Mouse (Mus musculus) forebrain, embryonic 14.5 days (tissue): ENCODE data around the gene Grap2. TPM values are rescaled to one million over a fixed set of nuclear protein-coding genes. Genes with fewer than 3 reads are reported as not detected.

Source experiments
- ATAC-seq: fragments of 200-750 bp; cut with Nextera tagmentation; 2 replicates; pipeline ENCODE4 v1.8.0; 2017; ENCODE audit warnings: mild to moderate bottlenecking, moderate library complexity
- DNase-seq: peaks from one replicate; pipeline ENCODE4 v3.0.0-alpha.2; 2015; ENCODE audit warnings: low spot score
- H3K27ac ChIP-seq: fragments of 300-500 bp; sonication (generic); 2 replicates; pipeline ENCODE4 v1.5.1; 2014; ENCODE audit warnings: low read depth, mild to moderate bottlenecking, control low read depth, low read length, moderate library complexity
- H3K27me3 ChIP-seq: fragments of 300-500 bp; sonication (generic); replicated peaks from 2 replicates; pipeline ENCODE4 v1.6.1; 2014; ENCODE audit warnings: low read length, control low read depth, mixed read lengths; ENCODE audit not compliant: control insufficient read depth, insufficient read depth
- H3K36me3 ChIP-seq: fragments of 300-500 bp; sonication (generic); 2 replicates; pipeline ENCODE4 v1.6.1; 2014; ENCODE audit warnings: low read length, control low read depth; ENCODE audit not compliant: control insufficient read depth, insufficient read depth
- H3K4me1 ChIP-seq: fragments of 300-500 bp; sonication (generic); 2 replicates; pipeline ENCODE4 v1.6.1; 2014; ENCODE audit warnings: antibody characterized with exemption, low read length, control low read depth; ENCODE audit not compliant: control insufficient read depth, insufficient read depth
- H3K4me2 ChIP-seq: fragments of 300-500 bp; sonication (generic); 2 replicates; pipeline ENCODE4 v1.6.1; 2014; ENCODE audit warnings: mild to moderate bottlenecking, control low read depth, low read length
- H3K4me3 ChIP-seq: fragments of 300-500 bp; sonication (generic); 2 replicates; pipeline ENCODE4 v1.5.1; 2014; ENCODE audit warnings: low read depth, low read length, control low read depth
- H3K9ac ChIP-seq: fragments of 300-500 bp; sonication (generic); 2 replicates; pipeline ENCODE4 v1.6.1; 2014; ENCODE audit warnings: mild to moderate bottlenecking, low read length, control low read depth, moderate library complexity
- H3K9me3 ChIP-seq: fragments of 300-500 bp; sonication (generic); replicated peaks from 2 replicates; pipeline ENCODE4 v1.6.1; 2016; ENCODE audit warnings: low read length, control low read depth, mixed read lengths; ENCODE audit not compliant: control insufficient read depth
- WGBS: fragments of 180-500 bp; shearing (Covaris S2); extraction: QIAGEN DNeasy Blood & Tissue Kit; methylation state at CpG from one replicate; pipeline ENCODE4 v1.1.7; 2014; 5-methylcytosine and 5-hydroxymethylcytosine counted together
- microRNA-seq: library from miRNA; unstranded; fragments of <30 nt; microRNA quantifications from one replicate; pipeline ENCODE4, GENCODE M21; 2016
- polyA plus RNA-seq: library from polyadenylated mRNA; unstranded; fragments of >200 nt; fragmentation: Nextera tagmentation; extraction: Ambion mirVana; gene quantifications from 2 replicates; pipeline ENCODE4 v1.2.1, GENCODE M21; 2014

Gene Grap2
- polyA plus RNA-seq, 1 experiment from 2014 or later: 0.24 TPM

DNA sequence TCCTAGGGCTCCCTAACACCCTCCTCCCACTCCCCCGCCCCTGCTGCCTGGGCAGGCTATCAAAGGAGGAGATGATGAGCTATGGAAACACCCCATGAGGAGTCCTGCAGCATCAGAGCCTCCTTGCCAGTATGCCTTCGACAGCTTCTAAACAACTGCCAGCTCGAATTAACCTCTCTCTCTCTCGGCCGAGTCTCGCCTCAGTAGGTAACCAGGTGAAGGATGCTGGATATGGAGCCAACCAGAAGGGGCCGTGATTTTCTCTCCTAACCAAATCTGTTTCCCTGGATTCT, 113.2 kb downstream of the Grap2 start:
- DNase-seq (peak; percentile 57), ATAC-seq (no peak)
- no peaks in the 10 kb centered on the region for H3K36me3 ChIP-seq
- peaks cover 17% of the 10 kb centered on the region for H3K4me1 ChIP-seq
- no peak overlapping the region for H3K4me3 ChIP-seq
- no peaks in the 10 kb centered on the region for H3K27me3 ChIP-seq
- H3K27ac ChIP-seq: no peak overlapping the region
- H3K9ac ChIP-seq: no peak overlapping the region
- 39% methylated on average over 7 of the region's 7 CpGs for WGBS
- no peaks in the 10 kb centered on the region for H3K9me3 ChIP-seq
- H3K4me2 ChIP-seq: no peak overlapping the region

DNA sequence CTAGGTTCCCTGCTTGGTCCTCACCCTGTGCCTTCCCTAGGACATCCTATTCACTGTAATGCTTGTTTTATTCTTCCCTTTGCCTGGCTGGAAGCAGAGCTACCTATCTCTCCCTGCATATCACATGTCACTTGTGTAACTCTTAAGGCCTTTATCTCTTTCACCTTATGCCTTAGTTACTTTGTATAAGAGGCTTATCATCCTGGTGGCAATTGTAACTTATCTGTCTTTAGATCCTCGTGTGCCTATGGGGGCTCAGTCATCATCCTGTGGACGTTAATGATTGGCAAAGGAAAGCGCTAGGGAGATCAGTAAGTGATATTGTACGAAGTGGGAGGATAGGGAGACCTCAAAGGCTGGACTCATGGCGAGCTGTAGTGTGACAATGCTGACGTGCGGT, 116.1 kb downstream of the Grap2 start:
- no peak overlapping the region for H3K4me2 ChIP-seq
- no peak overlapping the region for H3K27ac ChIP-seq
- no peak overlapping the region for H3K4me3 ChIP-seq
- no peak overlapping the region for H3K9ac ChIP-seq
- WGBS: 75% methylated on average over 7 of the region's 7 CpGs
- ATAC-seq (no peak), DNase-seq (no peak)
- H3K4me1 ChIP-seq: peaks cover 8% of the 10 kb centered on the region
- no peaks in the 10 kb centered on the region for H3K27me3 ChIP-seq
- H3K9me3 ChIP-seq: no peaks in the 10 kb centered on the region
- no peaks in the 10 kb centered on the region for H3K36me3 ChIP-seq

DNA sequence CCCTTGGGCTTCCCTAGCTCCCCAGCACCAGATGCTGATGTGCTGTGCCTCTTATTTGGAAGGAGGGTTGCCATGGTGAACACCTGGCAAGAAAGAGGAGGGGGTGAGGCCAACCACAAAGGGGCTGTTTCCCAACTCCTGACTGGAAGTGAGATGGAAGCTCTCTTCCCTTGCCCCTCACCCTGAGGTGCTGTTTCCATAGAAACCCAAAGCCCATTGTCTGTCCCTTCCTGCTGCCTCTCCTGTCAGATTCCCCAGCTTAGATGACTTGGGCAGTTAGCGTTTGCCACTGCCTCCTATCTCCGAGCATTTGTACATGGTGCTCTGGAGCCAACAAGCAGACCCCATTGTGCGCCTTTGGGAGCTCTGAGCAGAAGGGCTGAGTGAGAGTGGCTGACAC, 121.1 kb downstream of the Grap2 start:
- Histone ChIP-seq H3K9me3 (no peaks in the 10 kb centered on the region), H3K9ac (no peak overlapping the region), H3K27ac (no peak overlapping the region), H3K4me3 (no peak overlapping the region), H3K36me3 (no peaks in the 10 kb centered on the region), H3K4me2 (no peak overlapping the region), H3K4me1 (no peaks in the 10 kb centered on the region), H3K27me3 (no peaks in the 10 kb centered on the region)
- WGBS: 24% methylated on average over 3 of the region's 3 CpGs
- DNase-seq (no peak), ATAC-seq (no peak)

DNA sequence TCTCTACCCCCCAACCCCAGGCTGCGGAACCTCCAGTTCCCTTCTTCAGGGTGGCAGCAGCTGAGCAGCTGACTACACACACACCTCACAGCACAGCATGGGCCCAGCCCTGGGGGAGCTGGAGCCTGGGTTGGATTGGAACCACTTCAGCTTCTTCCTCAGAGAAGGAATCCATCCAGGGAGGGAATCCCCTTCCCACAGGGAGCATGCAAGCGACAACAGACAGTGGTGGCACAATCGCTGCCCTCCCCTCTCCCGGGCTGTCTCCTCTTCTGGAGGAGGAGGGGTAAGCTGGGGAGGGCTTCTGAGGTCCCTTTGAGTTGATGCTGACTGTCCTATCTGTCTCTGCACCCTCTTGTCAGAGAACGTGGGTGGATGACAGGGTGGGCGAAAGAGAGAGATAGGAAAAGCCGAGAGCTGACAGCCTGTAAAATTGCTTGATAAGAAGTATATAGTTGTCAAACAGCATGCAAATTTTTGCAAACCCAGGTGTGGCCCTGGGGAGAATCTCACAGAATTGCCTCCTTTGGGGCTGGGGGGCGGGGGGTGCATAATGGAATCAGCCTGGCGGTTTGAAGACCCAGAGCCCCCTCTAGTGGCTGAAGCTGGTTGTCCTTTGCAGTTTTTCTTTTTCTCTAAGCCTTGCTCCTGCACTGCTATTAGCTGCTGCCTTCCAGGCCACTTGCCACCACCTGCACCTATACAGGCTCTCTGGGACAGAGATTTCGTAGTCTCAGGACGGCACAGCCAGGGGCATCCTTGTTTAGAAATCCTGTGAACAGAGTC, 121.9 kb downstream of the Grap2 start:
- Histone ChIP-seq H3K36me3 (no peaks in the 10 kb centered on the region), H3K4me2 (no peak overlapping the region; the same call in 1 of the 2 replicates), H3K4me3 (no peak overlapping the region), H3K27me3 (no peaks in the 10 kb centered on the region), H3K4me1 (no peaks in the 10 kb centered on the region), H3K9me3 (no peaks in the 10 kb centered on the region), H3K9ac (0 out of 2 replicates have a peak overlapping the region, but pooled peaks have one; percentile 13), H3K27ac (no peak overlapping the region)
- peak; percentile 79 for DNase-seq
- ATAC-seq: peak; percentile 72
- WGBS: 26% methylated on average over 11 of the region's 11 CpGs

DNA sequence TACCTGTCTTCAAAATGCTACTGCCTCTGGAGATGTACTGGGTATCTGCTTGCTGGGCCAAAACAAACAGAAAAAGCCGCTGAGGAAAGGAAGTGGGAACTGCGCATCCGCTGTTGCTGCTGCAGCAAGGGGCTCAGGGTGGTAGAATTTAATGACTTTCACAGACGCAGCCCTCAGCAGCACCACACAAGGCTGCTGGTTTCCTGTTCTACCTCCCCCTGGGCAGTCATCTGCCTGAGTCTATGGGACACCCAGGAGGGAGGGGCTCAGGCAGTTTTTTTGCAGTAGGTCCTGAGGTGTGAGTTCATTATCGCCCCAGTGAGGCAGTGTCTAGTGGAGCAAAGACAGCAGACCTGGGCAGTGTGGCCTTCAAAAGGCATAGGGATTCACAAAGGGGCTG, 125.2 kb downstream of the Grap2 start:
- no peak for ATAC-seq
- Histone ChIP-seq H3K9me3 (no peaks in the 10 kb centered on the region), H3K27ac (no peak overlapping the region), H3K27me3 (no peaks in the 10 kb centered on the region), H3K9ac (no peak overlapping the region), H3K4me3 (no peak overlapping the region), H3K4me2 (no peak overlapping the region), H3K36me3 (no peaks in the 10 kb centered on the region), H3K4me1 (no peaks in the 10 kb centered on the region)
- 68% methylated on average over 5 of the region's 5 CpGs for WGBS
- DNase-seq: no peak

DNA sequence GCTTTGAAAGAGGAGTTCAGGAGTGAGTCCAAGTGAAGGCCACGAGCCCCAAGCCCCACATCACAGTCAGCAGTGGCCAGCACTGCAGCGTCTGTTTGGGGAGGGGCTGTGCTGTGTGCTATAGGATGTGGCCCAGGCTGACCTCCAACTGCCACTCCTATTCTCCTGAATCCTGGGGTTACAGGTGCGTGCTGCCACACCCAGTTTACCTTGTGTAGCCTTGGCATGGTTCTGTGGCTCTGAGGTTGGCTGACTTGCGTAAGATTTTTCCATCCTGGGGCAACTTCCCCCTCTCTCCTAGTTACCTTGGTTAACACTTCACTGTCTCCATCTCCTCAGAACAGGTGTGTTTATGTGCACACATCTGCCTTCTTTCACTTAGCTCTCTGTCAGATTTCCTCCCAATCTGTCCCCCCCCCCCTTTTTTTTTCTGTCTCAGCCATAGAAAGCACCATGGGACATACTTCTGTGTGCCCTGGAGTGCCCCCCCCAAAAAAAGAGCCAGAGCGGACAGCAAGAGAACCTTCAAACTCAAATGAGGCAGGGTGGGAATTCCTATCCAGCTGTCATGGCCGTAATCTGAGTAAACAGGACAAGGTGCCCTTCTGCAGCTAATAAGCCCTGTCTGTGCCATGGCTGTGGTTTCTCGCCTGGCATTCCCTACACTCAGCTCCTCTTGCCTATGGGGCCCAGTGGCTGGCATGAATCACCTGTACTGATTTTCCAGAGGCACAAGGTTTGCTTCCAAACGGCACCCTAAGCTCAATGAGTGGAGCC, 129.3 kb downstream of the Grap2 start:
- no peak for DNase-seq
- Histone ChIP-seq H3K36me3 (no peaks in the 10 kb centered on the region), H3K27me3 (no peaks in the 10 kb centered on the region), H3K27ac (no peak overlapping the region), H3K4me2 (no peak overlapping the region), H3K9ac (no peak overlapping the region), H3K4me1 (peaks cover 2% of the 10 kb centered on the region; the same call in 1 of the 2 replicates), H3K4me3 (no peak overlapping the region), H3K9me3 (no peaks in the 10 kb centered on the region)
- 77% methylated on average over 8 of the region's 8 CpGs for WGBS
- no peak for ATAC-seq

Small RNA genes lying within 50 kb of the gene (microRNA-seq; reads per million reads assigned to microRNA genes)
- not detected for gene Mir6957

Other genes starting within 250 kb of the Grap2 start
- gene Enthd1, start 7.4 kb upstream of the Grap2 start, polyA plus RNA-seq: not detected in 2 replicates
- gene Fam83f, start 99.3 kb downstream of the Grap2 start, polyA plus RNA-seq: not detected in 2 replicates
- gene Tnrc6b, start 138.7 kb downstream of the Grap2 start, polyA plus RNA-seq: 10.0 and 15.0 TPM in 2 replicates